Mouse (Mus musculus) heart, embryonic 15.5 days (tissue): ENCODE results near the gene Svep1. TPM values are rescaled to one million over a fixed set of nuclear protein-coding genes. Genes with fewer than 3 reads are reported as not detected.

Source experiments
- ATAC-seq: fragments of 200-750 bp; cut with Nextera tagmentation; replicated peaks from 2 replicates; pipeline ENCODE4 v1.8.0; 2017; ENCODE audit warnings: low read depth, moderate TSS enrichment; ENCODE audit not compliant: insufficient number of reproducible peaks, insufficient read depth, low FRiP score
- H3K27ac ChIP-seq: fragments of 300-500 bp; sonication (generic); 2 replicates; pipeline ENCODE4 v1.5.1; 2015; ENCODE audit warnings: mild to moderate bottlenecking, inconsistent platforms
- H3K27me3 ChIP-seq: fragments of 300-500 bp; sonication (generic); 2 replicates; pipeline ENCODE4 v1.6.1; 2015; ENCODE audit warnings: inconsistent platforms
- H3K36me3 ChIP-seq: fragments of 300-500 bp; sonication (generic); 2 replicates; pipeline ENCODE4 v1.6.1; 2015; ENCODE audit warnings: mild to moderate bottlenecking, inconsistent platforms
- H3K4me1 ChIP-seq: fragments of 300-500 bp; sonication (generic); replicated peaks from 2 replicates; pipeline ENCODE4 v1.6.1; 2015; ENCODE audit warnings: inconsistent platforms
- H3K4me2 ChIP-seq: fragments of 300-500 bp; sonication (generic); 2 replicates; pipeline ENCODE4 v1.6.1; 2015; ENCODE audit warnings: inconsistent platforms, mild to moderate bottlenecking, moderate library complexity
- H3K4me3 ChIP-seq: fragments of 300-500 bp; sonication (generic); 2 replicates; pipeline ENCODE4 v1.5.1; 2015; ENCODE audit warnings: mild to moderate bottlenecking, inconsistent platforms
- H3K9ac ChIP-seq: fragments of 300-500 bp; sonication (generic); 2 replicates; pipeline ENCODE4 v1.6.1; 2015; ENCODE audit warnings: mild to moderate bottlenecking, inconsistent platforms
- H3K9me3 ChIP-seq: fragments of 300-500 bp; sonication (generic); replicated peaks from 2 replicates; pipeline ENCODE4 v1.6.1; 2016; ENCODE audit warnings: inconsistent platforms
- WGBS: fragments of 180-500 bp; shearing (Covaris S2); methylation state at CpG from one replicate; pipeline ENCODE4 v1.1.7; 2015; ENCODE audit warnings: mixed read lengths; 5-methylcytosine and 5-hydroxymethylcytosine counted together
- polyA plus RNA-seq: library from polyadenylated mRNA; unstranded; fragments of >200 nt; fragmentation: Nextera tagmentation; extraction: Ambion mirVana; gene quantifications from 2 replicates; pipeline ENCODE4 v1.2.1, GENCODE M21; 2015

Gene Svep1
- polyA plus RNA-seq, 1 experiment from 2014 or later, result 1.9 TPM

GRCm38 (mm10) chr4:58133610-58134309, 72.9 kb downstream of the Svep1 start:
- H3K4me3 ChIP-seq, result no peak overlapping the region
- no peak for ATAC-seq
- H3K9me3 ChIP-seq, result no peaks in the 10 kb centered on the region
- H3K36me3 ChIP-seq, result no peaks in the 10 kb centered on the region
- no peak overlapping the region for H3K4me2 ChIP-seq
- no peaks in the 10 kb centered on the region for H3K27me3 ChIP-seq
- no peaks in the 10 kb centered on the region for H3K4me1 ChIP-seq
- H3K27ac ChIP-seq, result no peak overlapping the region
- no peak overlapping the region for H3K9ac ChIP-seq
- 78% methylated on average over 1 of the region's 1 CpGs for WGBS

GRCm38 (mm10) chr4:58129844-58130243, 76.8 kb downstream of the Svep1 start:
- H3K4me3 ChIP-seq, result no peak overlapping the region
- no peak for ATAC-seq

GRCm38 (mm10) chr4:58127024-58127423, 79.6 kb downstream of the Svep1 start:
- WGBS, result 91% methylated on average over 5 of the region's 5 CpGs
- ATAC-seq, result no peak
- Histone ChIP-seq H3K9ac (no peak overlapping the region), H3K4me1 (no peaks in the 10 kb centered on the region), H3K9me3 (no peaks in the 10 kb centered on the region), H3K27me3 (no peaks in the 10 kb centered on the region), H3K36me3 (no peaks in the 10 kb centered on the region), H3K4me2 (no peak overlapping the region), H3K4me3 (no peak overlapping the region), H3K27ac (no peak overlapping the region)

More at GRCm38 (mm10) chr4:58129844-58130243, 76.8 kb downstream of the Svep1 start:
- no peak overlapping the region for H3K4me2 ChIP-seq
- no peak overlapping the region for H3K27ac ChIP-seq
- no peak overlapping the region for H3K9ac ChIP-seq
- WGBS, result 78% methylated on average over 4 of the region's 4 CpGs
- no peaks in the 10 kb centered on the region for H3K27me3 ChIP-seq
- H3K36me3 ChIP-seq, result no peaks in the 10 kb centered on the region
- no peaks in the 10 kb centered on the region for H3K4me1 ChIP-seq
- H3K9me3 ChIP-seq, result no peaks in the 10 kb centered on the region

DNA sequence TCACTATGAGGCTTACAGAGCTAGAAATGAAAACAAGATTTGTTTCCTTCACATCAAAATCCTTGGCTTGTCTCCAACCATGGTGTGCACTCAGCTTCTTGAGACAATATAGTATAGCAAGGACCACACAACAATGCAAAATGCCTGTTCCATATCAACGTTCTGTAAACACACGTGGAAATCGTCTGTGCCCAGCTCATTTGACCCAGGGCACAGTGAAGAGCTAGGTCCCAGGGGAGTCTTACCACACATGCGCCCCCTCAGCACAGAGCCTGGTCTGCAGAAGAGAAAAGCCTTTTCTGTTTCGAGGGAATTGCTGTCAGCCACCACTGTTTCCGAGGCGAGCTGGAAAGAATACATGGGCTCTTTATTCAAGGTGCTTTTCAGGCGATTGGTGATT, 91.2 kb downstream of the Svep1 start:
- Histone ChIP-seq H3K9ac (no peak overlapping the region), H3K4me2 (no peak overlapping the region), H3K36me3 (no peaks in the 10 kb centered on the region), H3K27me3 (no peaks in the 10 kb centered on the region), H3K4me1 (no peaks in the 10 kb centered on the region), H3K4me3 (no peak overlapping the region), H3K9me3 (no peaks in the 10 kb centered on the region), H3K27ac (no peak overlapping the region)
- 76% methylated on average over 8 of the region's 8 CpGs for WGBS
- ATAC-seq, result no peak

- no peaks in the 10 kb centered on the region for H3K9me3 ChIP-seq
- WGBS, result 72% methylated on average over 10 of the region's 10 CpGs
- H3K4me3 ChIP-seq, result no peak overlapping the region
- H3K4me1 ChIP-seq, result no peaks in the 10 kb centered on the region
- ATAC-seq, result no peak
- no peaks in the 10 kb centered on the region for H3K27me3 ChIP-seq
- H3K9ac ChIP-seq, result no peak overlapping the region
- H3K36me3 ChIP-seq, result no peaks in the 10 kb centered on the region
- H3K4me2 ChIP-seq, result no peak overlapping the region
- H3K27ac ChIP-seq, result no peak overlapping the region
Observed at GRCm38 (mm10) chr4:58111008-58111407, 95.7 kb downstream of the Svep1 start.

DNA sequence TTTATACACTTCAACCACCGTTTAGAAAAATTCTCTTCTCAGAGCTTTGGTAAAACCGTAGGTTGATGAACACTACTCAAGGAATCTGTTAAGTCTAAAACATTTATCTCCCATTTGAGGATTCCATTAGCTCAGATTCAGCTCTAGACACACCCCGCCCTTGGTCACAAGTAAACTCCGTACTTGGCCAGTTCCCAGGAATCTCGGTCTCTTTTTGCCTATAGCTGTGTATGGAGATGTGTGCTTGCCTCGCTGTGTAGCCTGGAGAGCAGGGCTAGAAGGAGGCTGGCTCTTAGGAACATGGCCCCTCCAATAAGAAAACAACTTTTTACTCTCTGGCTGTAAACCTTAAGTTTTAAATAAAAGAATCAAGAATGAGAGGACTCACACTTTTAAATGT, 96.9 kb downstream of the Svep1 start:
- H3K9ac ChIP-seq, result no peak overlapping the region
- H3K4me1 ChIP-seq, result no peaks in the 10 kb centered on the region
- no peaks in the 10 kb centered on the region for H3K27me3 ChIP-seq
- H3K4me2 ChIP-seq, result no peak overlapping the region
- H3K4me3 ChIP-seq, result no peak overlapping the region
- no peaks in the 10 kb centered on the region for H3K36me3 ChIP-seq
- 79% methylated on average over 6 of the region's 6 CpGs for WGBS
- H3K27ac ChIP-seq, result no peak overlapping the region
- no peak for ATAC-seq
- H3K9me3 ChIP-seq, result no peaks in the 10 kb centered on the region

DNA sequence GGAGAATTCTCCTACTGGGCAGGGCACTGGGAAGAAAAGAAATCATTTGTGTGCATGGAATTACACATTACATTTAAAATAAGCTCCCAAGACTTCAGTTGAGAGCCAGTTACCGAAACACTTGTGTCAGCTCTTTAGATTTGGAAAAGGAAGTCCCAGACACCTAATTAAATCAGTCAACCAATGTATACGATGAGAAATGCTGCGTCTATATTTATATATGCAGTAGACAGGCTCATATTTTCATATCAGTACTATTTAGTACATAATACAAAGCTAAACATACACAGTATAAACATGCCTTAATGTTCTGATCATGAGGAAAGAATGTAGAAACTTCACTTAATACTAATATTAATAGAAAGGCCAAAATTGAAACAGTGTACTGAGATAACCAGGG, 98.3 kb downstream of the Svep1 start:
- 82% methylated on average over 3 of the region's 3 CpGs for WGBS
- no peak overlapping the region for H3K27ac ChIP-seq

DNA sequence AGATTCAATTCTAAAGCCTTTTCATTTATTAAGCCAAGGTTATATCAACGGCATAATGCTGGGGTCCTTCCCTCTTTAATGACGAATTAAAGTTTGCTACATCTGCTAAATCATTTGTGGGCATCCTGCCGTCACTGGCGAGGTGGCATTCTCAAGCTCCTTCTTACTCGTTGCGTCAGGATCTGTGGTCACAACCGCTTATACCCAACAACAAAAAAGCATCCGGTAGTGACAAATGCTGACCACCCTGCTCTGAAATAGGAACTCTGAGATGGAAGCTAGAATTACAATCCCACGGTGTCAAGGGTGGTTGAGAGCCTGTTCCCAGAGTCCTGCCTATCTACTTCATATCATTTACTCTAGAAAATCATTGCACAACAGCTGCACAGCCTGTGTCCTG, 108.9 kb downstream of the Svep1 start:
- WGBS, result 78% methylated on average over 9 of the region's 9 CpGs
- Histone ChIP-seq H3K4me3 (no peak overlapping the region), H3K9me3 (no peaks in the 10 kb centered on the region), H3K36me3 (no peaks in the 10 kb centered on the region), H3K4me2 (no peak overlapping the region), H3K4me1 (no peaks in the 10 kb centered on the region), H3K9ac (no peak overlapping the region), H3K27ac (no peak overlapping the region), H3K27me3 (no peaks in the 10 kb centered on the region)
- no peak for ATAC-seq

More for the DNA sequence above, 98.3 kb downstream of the Svep1 start:
- Histone ChIP-seq H3K4me3 (no peak overlapping the region), H3K36me3 (no peaks in the 10 kb centered on the region), H3K27me3 (no peaks in the 10 kb centered on the region), H3K4me2 (no peak overlapping the region), H3K9me3 (no peaks in the 10 kb centered on the region), H3K9ac (no peak overlapping the region), H3K4me1 (no peaks in the 10 kb centered on the region)
- ATAC-seq, result no peak

DNA sequence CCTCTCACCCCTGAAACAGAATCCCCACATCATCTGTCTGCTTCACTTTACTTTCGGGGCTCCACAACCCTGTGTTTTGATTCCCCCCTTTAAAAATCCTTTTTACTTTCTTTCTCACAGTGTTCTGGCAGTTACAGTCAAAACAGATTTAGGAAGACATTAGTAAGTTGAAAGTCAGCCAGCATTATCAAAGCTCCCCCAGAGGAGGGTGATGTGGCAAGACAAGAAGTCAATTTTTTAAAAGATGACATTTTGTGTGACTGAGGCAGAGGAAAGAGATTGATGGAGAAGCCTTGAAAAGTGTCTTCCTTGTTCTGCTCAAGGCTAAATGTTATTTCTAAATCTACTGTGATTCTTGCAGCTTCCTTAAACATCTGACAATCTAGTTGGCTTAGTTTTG, 119.9 kb downstream of the Svep1 start:
- Histone ChIP-seq H3K27me3 (no peaks in the 10 kb centered on the region), H3K4me1 (no peaks in the 10 kb centered on the region), H3K9ac (no peak overlapping the region), H3K27ac (0 out of 2 replicates have a peak overlapping the region, but pooled peaks have one; percentile 42), H3K4me2 (no peak overlapping the region), H3K9me3 (no peaks in the 10 kb centered on the region), H3K36me3 (no peaks in the 10 kb centered on the region), H3K4me3 (no peak overlapping the region)
- WGBS, result 47% methylated on average over 1 of the region's 1 CpGs
- ATAC-seq, result no peak

DNA sequence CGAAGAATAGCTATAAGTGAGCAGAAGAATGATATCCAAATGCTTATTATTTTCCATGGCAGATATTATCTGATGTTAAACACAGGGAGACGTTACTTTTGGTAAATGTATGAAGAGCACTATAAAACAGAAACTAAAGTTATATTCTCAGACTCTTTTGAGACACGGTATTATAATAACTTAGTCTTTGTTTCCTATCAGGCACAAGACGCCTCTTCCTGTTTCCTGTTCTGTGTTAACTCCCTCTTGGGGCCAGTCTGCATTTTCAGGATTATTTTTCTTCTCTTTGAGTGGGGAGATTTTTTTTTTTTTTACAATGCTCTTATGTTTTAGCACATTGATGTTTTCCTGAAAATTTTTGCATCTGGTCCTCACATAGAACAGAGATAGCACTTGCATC, 120.5 kb downstream of the Svep1 start:
- H3K36me3 ChIP-seq, result no peaks in the 10 kb centered on the region
- 51% methylated on average over 4 of the region's 4 CpGs for WGBS
- H3K4me2 ChIP-seq, result no peak overlapping the region
- H3K27me3 ChIP-seq, result no peaks in the 10 kb centered on the region
- no peak overlapping the region for H3K4me3 ChIP-seq
- H3K9me3 ChIP-seq, result no peaks in the 10 kb centered on the region
- H3K27ac ChIP-seq, result 0 out of 2 replicates have a peak overlapping the region, but pooled peaks have one; percentile 42
- no peaks in the 10 kb centered on the region for H3K4me1 ChIP-seq
- H3K9ac ChIP-seq, result no peak overlapping the region
- no peak for ATAC-seq

DNA sequence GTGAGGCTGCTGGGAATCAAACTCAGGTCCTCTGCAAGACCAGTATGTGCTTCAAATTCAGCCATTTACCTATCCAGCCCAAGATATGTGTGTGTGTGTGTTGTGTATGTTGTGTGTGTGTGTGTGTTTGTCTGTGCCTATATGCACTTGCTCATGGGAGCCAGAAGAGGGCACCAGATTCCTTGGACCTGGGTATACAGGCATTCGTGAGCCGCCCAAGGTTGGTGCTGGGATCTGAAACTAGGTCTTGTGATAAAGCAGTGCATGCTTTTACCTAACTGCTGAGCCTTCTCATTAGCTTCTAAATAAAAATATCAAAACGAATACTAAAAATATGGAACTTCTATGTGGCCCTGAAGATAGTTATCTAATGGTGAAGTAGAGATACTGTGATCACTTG, 121.3 kb downstream of the Svep1 start:
- H3K27ac ChIP-seq, result no peak overlapping the region
- H3K36me3 ChIP-seq, result no peaks in the 10 kb centered on the region
- ATAC-seq, result no peak
- H3K27me3 ChIP-seq, result no peaks in the 10 kb centered on the region
- H3K4me3 ChIP-seq, result no peak overlapping the region
- H3K4me2 ChIP-seq, result no peak overlapping the region
- H3K9ac ChIP-seq, result no peak overlapping the region
- no peaks in the 10 kb centered on the region for H3K9me3 ChIP-seq
- 84% methylated on average over 3 of the region's 3 CpGs for WGBS
- H3K4me1 ChIP-seq, result no peaks in the 10 kb centered on the region

- ATAC-seq, result no peak
- no peaks in the 10 kb centered on the region for H3K36me3 ChIP-seq
- H3K4me2 ChIP-seq, result no peak overlapping the region
- H3K4me1 ChIP-seq, result no peaks in the 10 kb centered on the region
- no peak overlapping the region for H3K9ac ChIP-seq
- H3K4me3 ChIP-seq, result no peak overlapping the region
- WGBS, result 93% methylated on average over 5 of the region's 5 CpGs
- H3K9me3 ChIP-seq, result no peaks in the 10 kb centered on the region
- no peak overlapping the region for H3K27ac ChIP-seq
- H3K27me3 ChIP-seq, result no peaks in the 10 kb centered on the region
Observed at GRCm38 (mm10) chr4:58084155-58084554, 122.5 kb downstream of the Svep1 start.
